ENCODE assay signal across 8 mouse cellular contexts in the genomic region with DNA sequence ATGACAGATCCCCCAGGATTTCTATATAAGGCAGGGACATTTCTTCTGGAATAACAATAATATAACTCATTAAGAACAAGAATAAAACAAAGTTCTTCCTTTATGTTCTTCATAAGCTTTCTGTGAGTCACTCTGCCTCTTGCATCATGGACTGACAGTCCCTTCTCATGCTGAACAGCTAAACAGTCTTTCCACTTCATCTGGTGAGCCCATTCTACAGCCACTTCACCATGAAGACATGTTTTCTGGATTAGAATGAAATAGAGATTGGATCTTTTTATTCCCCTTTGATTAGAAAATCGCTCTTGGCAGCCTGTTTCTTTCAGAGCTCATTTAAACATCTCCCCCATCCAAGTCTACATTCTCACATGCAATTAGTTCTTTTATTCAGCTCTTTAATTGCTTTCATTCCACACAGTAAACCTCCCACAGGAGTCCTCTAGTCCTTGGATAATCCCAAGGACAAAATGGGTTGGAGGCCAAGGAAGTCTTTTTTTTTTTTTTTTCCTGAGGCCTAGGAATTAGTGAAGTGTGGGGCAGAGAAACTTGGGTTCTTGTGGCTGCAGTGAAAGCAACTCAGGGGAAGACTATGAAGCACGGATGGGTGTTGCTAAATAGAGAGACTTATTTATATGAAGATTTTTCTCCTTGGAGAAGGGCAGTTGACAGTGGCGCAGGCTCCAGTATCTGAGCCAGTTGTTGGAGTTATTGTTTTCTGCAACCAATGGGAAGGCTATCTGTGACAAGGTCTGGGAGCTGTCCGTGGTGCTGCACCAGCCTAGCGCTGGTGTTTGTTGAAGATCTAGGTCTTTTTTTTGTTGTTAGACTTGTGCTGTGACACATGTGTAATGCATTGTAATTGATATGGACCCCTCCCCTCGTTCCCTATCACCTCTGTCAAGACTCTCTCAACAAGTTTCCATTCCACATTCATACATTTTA.
DNase-seq lines count a peak whose midpoint lies in the region; ATAC-seq and TF ChIP-seq lines count a peak whose summit lies in the region.

No protein-coding gene starts in this region.

- H3K36me3 ChIP-seq in heart, embryonic 12.5 days: no peaks in the 10 kb centered on the region
- H3K36me3 ChIP-seq in lung, embryonic 14.5 days (ENCODE audit: insufficient read depth): no peaks in the 10 kb centered on the region

- no peak overlapping the region for H3K4me3 ChIP-seq in heart, embryonic 12.5 days
- H3K4me3 ChIP-seq in lung, embryonic 14.5 days (ENCODE audit: low read depth, low read length): no peak overlapping the region

- intact Hi-C loops in left cerebral cortex, postnatal 25 days (cut with DNase I): loop anchor here (5.0 kb wide), 1 partner anchor 126 kb away; a partner anchor contains a TSS

- no peaks in the 10 kb centered on the region for H3K9me3 ChIP-seq in heart, embryonic 12.5 days (replicated peaks)
- H3K9me3 ChIP-seq in lung, embryonic 14.5 days (ENCODE audit: low read depth, low read length): no peaks in the 10 kb centered on the region

- no peaks in the 10 kb centered on the region for H3K27me3 ChIP-seq in heart, embryonic 12.5 days (replicated peaks)
- no peaks in the 10 kb centered on the region for H3K27me3 ChIP-seq in lung, embryonic 14.5 days (ENCODE audit: insufficient read depth, low read length)

- DNase-seq in heart, adult 11 months: peak; percentile 60
- peak; percentile 58 for DNase-seq in 416B (ENCODE audit: low read depth)
- DNase-seq in lung, embryonic 14.5 days: peak; percentile 90
- no peak for DNase-seq in left cerebral cortex, postnatal 25 days (ENCODE audit: low spot score in 2 of 2)
- no peak for DNase-seq in cerebellum, adult 11-12 months

- no peak overlapping the region for H3K27ac ChIP-seq in heart, embryonic 12.5 days (ENCODE audit: poor library complexity, severe bottlenecking)
- no peak overlapping the region for H3K27ac ChIP-seq in lung, embryonic 14.5 days (ENCODE audit: low read depth)

- H3K4me1 ChIP-seq in heart, embryonic 12.5 days (replicated peaks): no peaks in the 10 kb centered on the region
- H3K4me1 ChIP-seq in lung, embryonic 14.5 days (ENCODE audit: insufficient read depth): no peaks in the 10 kb centered on the region

- H3K4me2 ChIP-seq in heart, embryonic 12.5 days: no peak overlapping the region
- no peak overlapping the region for H3K4me2 ChIP-seq in lung, embryonic 14.5 days

- ATAC-seq in heart, embryonic 12.5 days (ENCODE audit: insufficient number of reproducible peaks, low FRiP score): no peak
- 0 out of 2 replicates have a peak, but pooled peaks have one; percentile 65 for ATAC-seq in common myeloid progenitor, adult 5-6 weeks (replicated peaks; ENCODE audit: low read depth, poor library complexity, severe bottlenecking)
- no peak for ATAC-seq in lung, embryonic 14.5 days (ENCODE audit: insufficient read depth)
- no peak for ATAC-seq in cerebellum, adult (ENCODE audit: insufficient number of reproducible peaks, low FRiP score, low TSS enrichment)

- no peak for TF ChIP-seq CTCF in lung, embryonic 14.5 days (IDR thresholded peaks at IDR 0.05; ENCODE audit: low read depth)

- H3K9ac ChIP-seq in heart, embryonic 12.5 days: no peak overlapping the region
- H3K9ac ChIP-seq in lung, embryonic 14.5 days: no peak overlapping the region

- WGBS in heart, embryonic 12.5 days: 31% methylated on average over 6 of the region's 6 CpGs
- WGBS in lung, embryonic 14.5 days: 19% methylated on average over 6 of the region's 6 CpGs

Comparison
In these comparisons a context has a peak if more than half of its experiments do, and no peak if none do; other contexts are left out.
1. DNase-seq: peak in heart, adult 11 months (single experiment), 416B (single experiment) and lung, embryonic 14.5 days (single experiment); none in left cerebral cortex, postnatal 25 days (0 of 2) and cerebellum, adult 11-12 months (single experiment).